Mouse (Mus musculus) embryonic facial prominence, embryonic 10.5 days (tissue): ENCODE measurements around the gene Fkbp6. TPM values are rescaled to one million over a fixed set of nuclear protein-coding genes. Genes with fewer than 3 reads are reported as not detected.

Experiments used
- DNase-seq: peaks from one replicate; pipeline ENCODE4 v3.0.0-alpha.2; 2017; ENCODE audit warnings: low spot score
- H3K27ac ChIP-seq: fragments of 300-500 bp; sonication (generic); replicated peaks from 2 replicates; pipeline ENCODE4 v1.5.1; 2016; ENCODE audit warnings: mild to moderate bottlenecking
- H3K27me3 ChIP-seq: fragments of 300-500 bp; sonication (generic); replicated peaks from 2 replicates; pipeline ENCODE4 v1.6.1; 2016; ENCODE audit warnings: low read depth, mild to moderate bottlenecking; ENCODE audit not compliant: poor library complexity, severe bottlenecking
- H3K36me3 ChIP-seq: fragments of 300-500 bp; sonication (generic); replicated peaks from 2 replicates; pipeline ENCODE4 v1.6.1; 2016; ENCODE audit warnings: mild to moderate bottlenecking, moderate library complexity
- H3K4me1 ChIP-seq: fragments of 300-500 bp; sonication (generic); 2 replicates; pipeline ENCODE4 v1.6.1; 2016
- H3K4me3 ChIP-seq: fragments of 300-500 bp; sonication (generic); 2 replicates; pipeline ENCODE4 v1.5.1; 2016; ENCODE audit warnings: mild to moderate bottlenecking, moderate library complexity
- H3K9me3 ChIP-seq: fragments of 300-500 bp; sonication (generic); 2 replicates; pipeline ENCODE4 v1.6.1; 2016; ENCODE audit warnings: mild to moderate bottlenecking
- WGBS: fragments of 180-500 bp; shearing (Covaris S2); methylation state at CpG from one replicate; pipeline ENCODE4 v1.1.7; 2016; 5-methylcytosine and 5-hydroxymethylcytosine counted together
- polyA plus RNA-seq: library from polyadenylated mRNA; unstranded; fragments of >200 nt; fragmentation: Nextera tagmentation; extraction: Ambion mirVana; gene quantifications from 2 replicates; pipeline ENCODE4 v1.2.1, GENCODE M21; 2016

Fkbp6 gene
- polyA plus RNA-seq, 1 experiment from 2014 or later, result not detected

- H3K27me3 ChIP-seq, result no peaks in the 10 kb centered on the region
- H3K27ac ChIP-seq, result no peak overlapping the region
- no peak overlapping the region for H3K4me3 ChIP-seq
- DNase-seq, result no peak
- no peaks in the 10 kb centered on the region for H3K36me3 ChIP-seq
- WGBS, result 36% methylated on average over 3 of the region's 3 CpGs
- no peaks in the 10 kb centered on the region; the same call in 1 of the 2 replicates for H3K4me1 ChIP-seq
- H3K9me3 ChIP-seq, result no peaks in the 10 kb centered on the region
Measured at GRCm38 (mm10) chr5:135301916-135302315, 47.9 kb downstream of the Fkbp6 start.

- Histone ChIP-seq H3K36me3 (no peaks in the 10 kb centered on the region), H3K4me3 (no peak overlapping the region), H3K4me1 (peaks cover 14% of the 10 kb centered on the region), H3K9me3 (no peaks in the 10 kb centered on the region), H3K27me3 (no peaks in the 10 kb centered on the region; the same call in 1 of the 2 replicates), H3K27ac (0 out of 2 replicates have a peak overlapping the region, but pooled peaks have one; percentile 10)
- DNase-seq, result no peak
- 81% methylated on average over 2 of the region's 2 CpGs for WGBS
Measured at GRCm38 (mm10) chr5:135292001-135292400, 57.8 kb downstream of the Fkbp6 start.

- H3K27ac ChIP-seq, result peak overlapping the region; percentile 19; the same call in 1 of the 2 replicates
- no peak for DNase-seq
- peaks cover 15% of the 10 kb centered on the region for H3K4me1 ChIP-seq
- no peaks in the 10 kb centered on the region; the same call in 1 of the 2 replicates for H3K27me3 ChIP-seq
- H3K4me3 ChIP-seq, result no peak overlapping the region
- no peaks in the 10 kb centered on the region for H3K9me3 ChIP-seq
- WGBS, result 28% methylated on average over 4 of the region's 4 CpGs
- no peaks in the 10 kb centered on the region for H3K36me3 ChIP-seq
Measured at GRCm38 (mm10) chr5:135291193-135291592, 58.7 kb downstream of the Fkbp6 start.

GRCm38 (mm10) chr5:135290703-135291102, 59.1 kb downstream of the Fkbp6 start:
- Histone ChIP-seq H3K9me3 (no peaks in the 10 kb centered on the region), H3K27ac (no peak overlapping the region), H3K4me1 (peaks cover 16% of the 10 kb centered on the region), H3K36me3 (no peaks in the 10 kb centered on the region), H3K27me3 (no peaks in the 10 kb centered on the region; the same call in 1 of the 2 replicates), H3K4me3 (no peak overlapping the region)
- 80% methylated on average over 6 of the region's 6 CpGs for WGBS
- no peak for DNase-seq

GRCm38 (mm10) chr5:135286926-135287325, 62.9 kb downstream of the Fkbp6 start:
- Histone ChIP-seq H3K36me3 (no peaks in the 10 kb centered on the region), H3K4me3 (no peak overlapping the region), H3K27me3 (no peaks in the 10 kb centered on the region; the same call in 1 of the 2 replicates), H3K27ac (no peak overlapping the region), H3K4me1 (peaks cover 15% of the 10 kb centered on the region), H3K9me3 (no peaks in the 10 kb centered on the region)
- no peak for DNase-seq
- WGBS, result 77% methylated on average over 5 of the region's 5 CpGs

- Histone ChIP-seq H3K4me3 (no peak overlapping the region), H3K9me3 (no peaks in the 10 kb centered on the region), H3K4me1 (peaks cover 8% of the 10 kb centered on the region), H3K36me3 (no peaks in the 10 kb centered on the region), H3K27me3 (no peaks in the 10 kb centered on the region; the same call in 1 of the 2 replicates), H3K27ac (no peak overlapping the region)
- peak; percentile 86 for DNase-seq
- under 1% methylated on average over 6 of the region's 6 CpGs for WGBS
Measured at GRCm38 (mm10) chr5:135286185-135286584, 63.7 kb downstream of the Fkbp6 start.

- Histone ChIP-seq H3K27me3 (no peaks in the 10 kb centered on the region; the same call in 1 of the 2 replicates), H3K9me3 (no peaks in the 10 kb centered on the region), H3K36me3 (no peaks in the 10 kb centered on the region), H3K27ac (no peak overlapping the region), H3K4me1 (peaks cover 10% of the 10 kb centered on the region; the same call in 1 of the 2 replicates), H3K4me3 (no peak overlapping the region)
- WGBS, result 77% methylated on average over 3 of the region's 3 CpGs
- no peak for DNase-seq
Measured at GRCm38 (mm10) chr5:135285211-135285610, 64.6 kb downstream of the Fkbp6 start.

- 78% methylated on average over 9 of the region's 9 CpGs for WGBS
- H3K4me3 ChIP-seq, result no peak overlapping the region
Measured at GRCm38 (mm10) chr5:135280226-135280625, 69.6 kb downstream of the Fkbp6 start.

GRCm38 (mm10) chr5:135276597-135276996, 73.2 kb downstream of the Fkbp6 start:
- Histone ChIP-seq H3K4me1 (peaks cover 39% of the 10 kb centered on the region), H3K9me3 (no peaks in the 10 kb centered on the region), H3K36me3 (no peaks in the 10 kb centered on the region), H3K4me3 (peak overlapping the region; percentile 49), H3K27me3 (peaks cover 43% of the 10 kb centered on the region), H3K27ac (peak overlapping the region; percentile 82)
- peak; percentile 50 for DNase-seq
- 3% methylated on average over 36 of the region's 36 CpGs for WGBS

More at GRCm38 (mm10) chr5:135280226-135280625, 69.6 kb downstream of the Fkbp6 start:
- Histone ChIP-seq H3K27me3 (peaks cover 27% of the 10 kb centered on the region), H3K36me3 (no peaks in the 10 kb centered on the region), H3K27ac (no peak overlapping the region), H3K9me3 (no peaks in the 10 kb centered on the region), H3K4me1 (peaks cover 22% of the 10 kb centered on the region)
- no peak for DNase-seq

- no peaks in the 10 kb centered on the region for H3K9me3 ChIP-seq
- H3K36me3 ChIP-seq, result no peaks in the 10 kb centered on the region
- DNase-seq, result peak; percentile 54
- WGBS, result 9% methylated on average over 15 of the region's 15 CpGs
- peaks cover 43% of the 10 kb centered on the region for H3K27me3 ChIP-seq
- H3K4me1 ChIP-seq, result peaks cover 42% of the 10 kb centered on the region
- peak overlapping the region; percentile 38 for H3K4me3 ChIP-seq
- peak overlapping the region; percentile 60 for H3K27ac ChIP-seq
Measured at GRCm38 (mm10) chr5:135274663-135275396, 75.0 kb downstream of the Fkbp6 start.

- DNase-seq, result peak; percentile 8
- Histone ChIP-seq H3K27ac (peak overlapping the region; percentile 5; the same call in 1 of the 2 replicates), H3K36me3 (no peaks in the 10 kb centered on the region), H3K4me1 (peaks cover 38% of the 10 kb centered on the region), H3K27me3 (peaks cover 30% of the 10 kb centered on the region), H3K9me3 (no peaks in the 10 kb centered on the region), H3K4me3 (no peak overlapping the region)
- WGBS, result 71% methylated on average over 12 of the region's 12 CpGs
Measured at GRCm38 (mm10) chr5:135271563-135272165, 78.2 kb downstream of the Fkbp6 start.

- H3K27ac ChIP-seq, result no peak overlapping the region
- peaks cover 29% of the 10 kb centered on the region for H3K4me1 ChIP-seq
- DNase-seq, result no peak
- H3K9me3 ChIP-seq, result no peaks in the 10 kb centered on the region
- no peak overlapping the region for H3K4me3 ChIP-seq
- H3K36me3 ChIP-seq, result no peaks in the 10 kb centered on the region
- WGBS, result 77% methylated on average over 4 of the region's 4 CpGs
- peaks cover 17% of the 10 kb centered on the region for H3K27me3 ChIP-seq
Measured at GRCm38 (mm10) chr5:135270361-135270760, 79.5 kb downstream of the Fkbp6 start.
